Mouse (Mus musculus) heart, adult 2 months (tissue): ENCODE measurements around the gene AI467606.

Experiments used
- CTCF ChIP-seq: fragments of 200-600 bp; IDR thresholded peaks from 2 replicates; pipeline ENCODE4 v1.8.1; 2022; ENCODE audit warnings: antibody characterized with exemption, mild to moderate bottlenecking, moderate library complexity
- EP300 ChIP-seq: fragments of 200-500 bp; IDR thresholded peaks from 2 replicates; pipeline ENCODE4 v1.6.1; 2011; ENCODE audit warnings: low read depth, low read length, control low read depth; ENCODE audit not compliant: insufficient read depth
- POLR2A ChIP-seq: fragments of 200-500 bp; IDR thresholded peaks from 2 replicates; pipeline ENCODE4 v1.6.1; 2011; ENCODE audit warnings: mild to moderate bottlenecking, low read depth, low read length, control low read depth; ENCODE audit not compliant: insufficient read depth

GRCm38 (mm10) chr7:127102148-127102547 lies 11.0 kb downstream of the AI467606 start:
- TF ChIP-seq POLR2A (no peak), CTCF (no peak), EP300 (no peak)
